Mouse (Mus musculus) A20 (cell line): Measurements from ENCODE around the gene Tbxa2r.

Source experiments
- DNase-seq: peaks from one replicate; pipeline ENCODE4 v3.0.0-alpha.2; 2011; ENCODE audit warnings: low read depth, low spot score

The Tbxa2r gene

DNA sequence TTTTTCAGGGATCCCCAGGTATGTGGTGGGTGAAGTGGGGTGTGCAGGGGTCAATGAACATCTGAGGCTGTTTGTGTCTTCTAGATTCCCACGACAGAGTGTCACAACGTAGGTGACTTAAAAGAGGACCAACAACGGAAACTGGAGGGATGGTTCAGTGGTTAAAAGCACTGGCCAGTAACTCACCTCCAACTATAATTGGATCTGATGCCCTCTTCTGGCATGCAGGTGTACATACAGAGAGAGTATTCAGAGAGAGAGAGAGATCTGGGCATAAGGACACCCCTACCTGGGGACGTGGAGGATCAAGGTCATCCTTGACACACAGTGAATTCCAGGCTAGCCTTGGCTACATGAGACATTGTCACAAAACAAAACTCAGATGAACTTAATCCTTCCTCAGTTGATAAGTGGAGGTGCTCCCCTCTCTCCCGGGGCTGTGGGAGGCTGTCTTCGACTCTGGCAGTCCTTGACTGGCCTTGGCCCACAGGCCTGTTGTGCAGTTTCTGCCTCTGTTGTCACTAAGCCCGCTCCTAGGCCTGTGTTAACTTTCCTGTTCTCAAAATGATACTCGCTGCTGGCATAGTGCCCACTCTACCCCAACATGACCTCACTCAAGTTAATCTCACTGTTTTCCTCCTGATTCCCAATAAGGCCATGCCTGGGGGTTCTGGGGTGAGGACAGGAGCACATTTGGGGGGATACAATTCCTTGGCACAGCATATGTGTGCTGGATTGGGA lies 16.1 kb downstream of the Tbxa2r start:
- peak; percentile 69 for DNase-seq

DNA sequence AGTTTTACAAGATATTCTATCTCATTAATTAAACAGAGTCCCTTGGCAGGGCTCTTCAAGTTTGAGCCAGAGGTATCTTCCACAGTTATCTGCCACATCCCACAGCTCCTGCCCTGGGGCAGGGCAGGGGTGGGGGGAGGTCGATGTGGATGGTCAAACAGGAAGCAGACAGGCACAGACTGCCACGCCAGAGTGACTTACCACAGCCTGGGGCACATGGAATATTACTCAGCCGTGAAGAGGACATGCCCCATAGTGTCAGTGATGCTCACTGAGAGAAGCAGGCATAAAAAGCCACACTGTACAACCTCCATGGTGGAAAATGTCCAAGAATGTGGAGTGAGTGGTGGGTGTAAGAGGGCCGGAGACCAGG lies 16.6 kb downstream of the Tbxa2r start:
- no peak for DNase-seq

- no peak for DNase-seq
Measured at GRCm38 (mm10) chr10:81346453-81347067, 18.0 kb downstream of the Tbxa2r start.

GRCm38 (mm10) chr10:81349146-81349545 lies 20.6 kb downstream of the Tbxa2r start:
- peak; percentile 70 for DNase-seq

DNA sequence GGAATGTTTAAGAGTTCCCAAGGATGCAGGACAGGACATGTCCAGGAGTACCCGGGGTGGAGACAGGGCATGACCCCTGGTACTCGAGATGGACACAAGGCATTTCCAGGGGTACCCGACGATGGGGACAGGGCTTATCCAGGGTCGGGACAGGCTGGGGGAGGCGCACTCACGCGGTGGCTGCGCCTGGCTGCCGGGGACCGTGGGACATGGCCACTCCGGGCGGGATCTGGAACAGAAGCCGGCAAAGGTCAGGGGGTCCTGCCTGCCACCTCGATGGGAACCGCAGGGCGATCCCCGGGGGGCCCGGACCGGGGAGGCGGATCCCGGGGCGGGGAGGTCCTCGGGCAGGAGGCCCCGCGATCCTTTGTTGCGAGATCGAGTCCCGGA lies 21.4 kb downstream of the Tbxa2r start:
- DNase-seq = no peak

DNA sequence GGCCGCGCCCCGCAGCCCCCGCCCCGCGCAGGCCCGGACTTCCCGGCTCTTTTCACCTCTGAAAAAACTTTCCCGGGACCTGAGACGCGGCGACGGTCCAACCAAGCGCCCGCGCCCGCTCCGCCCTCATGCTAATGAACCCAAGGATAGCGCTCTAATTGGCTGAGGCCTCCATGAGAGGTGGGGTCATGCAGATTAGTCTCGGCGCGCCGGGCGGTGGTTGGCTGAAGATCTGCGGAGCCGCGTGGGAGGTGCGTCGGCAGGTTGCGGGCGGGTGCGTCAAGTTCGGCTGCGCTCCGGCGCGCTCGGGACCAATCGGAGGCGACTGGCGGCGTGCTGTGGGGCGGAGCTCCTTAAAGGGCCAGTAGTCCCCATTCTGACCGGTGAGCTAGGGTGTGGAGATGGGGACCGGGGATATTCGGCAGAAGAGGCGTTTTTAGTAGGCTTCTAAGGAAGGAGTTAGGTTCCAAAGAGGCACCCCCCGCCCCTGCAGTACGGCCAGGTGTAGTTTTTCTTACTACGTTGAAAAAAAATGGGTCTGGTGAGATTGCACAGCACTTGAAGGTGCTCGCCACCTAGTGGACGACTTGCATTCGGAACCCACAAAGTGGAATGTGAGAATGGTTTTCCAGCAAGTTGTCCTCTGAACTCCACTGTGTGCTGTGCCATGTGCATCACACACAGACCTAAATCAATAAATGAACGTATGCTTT lies 22.0 kb downstream of the Tbxa2r start, which contains the start of gene Hmg20b:
Hmg20b (minus strand) TSS at position 130 of the 713 bp plus-strand sequence.
- DNase-seq = peak; percentile 100

GRCm38 (mm10) chr10:81351678-81352291 lies 23.3 kb downstream of the Tbxa2r start:
- DNase-seq = peak; percentile 89

DNA sequence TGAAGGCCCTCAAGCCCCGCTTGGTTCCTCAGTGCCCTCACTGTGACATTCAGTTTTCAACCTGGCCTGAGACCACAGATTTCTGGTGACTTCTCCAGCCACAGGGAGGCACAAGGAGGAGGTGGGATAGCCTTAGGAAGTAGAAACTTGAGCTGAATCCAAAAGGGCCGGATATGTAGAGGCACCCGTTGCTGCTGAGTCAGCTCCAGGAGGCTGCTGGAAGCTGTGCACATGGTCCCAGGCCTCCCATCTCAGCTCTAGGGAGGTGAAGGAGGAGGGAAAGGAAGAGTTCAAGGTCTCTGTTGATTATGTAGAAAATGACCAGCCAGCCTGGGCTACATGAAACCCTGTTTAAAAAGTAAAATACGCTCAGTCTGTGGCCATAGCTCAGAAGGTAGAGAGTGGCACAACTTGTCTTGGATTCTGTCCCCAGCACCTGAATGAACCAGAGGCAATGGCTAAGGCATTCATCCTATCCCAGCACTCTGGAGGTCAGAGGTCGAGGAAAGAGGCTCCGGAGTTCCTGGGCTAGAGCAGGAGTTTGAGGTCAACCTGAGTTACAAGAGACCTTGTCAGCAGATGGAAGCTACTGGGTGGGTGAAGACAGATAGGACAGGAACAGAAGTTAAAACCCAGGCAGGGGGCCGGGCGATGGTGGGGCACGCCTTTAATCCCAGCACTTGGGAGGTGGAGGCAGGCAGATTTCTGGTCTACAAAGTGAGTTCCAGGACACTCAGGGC lies 26.4 kb downstream of the Tbxa2r start:
- DNase-seq = no peak

GRCm38 (mm10) chr10:81355533-81355932 lies 27.0 kb downstream of the Tbxa2r start:
- no peak for DNase-seq

DNA sequence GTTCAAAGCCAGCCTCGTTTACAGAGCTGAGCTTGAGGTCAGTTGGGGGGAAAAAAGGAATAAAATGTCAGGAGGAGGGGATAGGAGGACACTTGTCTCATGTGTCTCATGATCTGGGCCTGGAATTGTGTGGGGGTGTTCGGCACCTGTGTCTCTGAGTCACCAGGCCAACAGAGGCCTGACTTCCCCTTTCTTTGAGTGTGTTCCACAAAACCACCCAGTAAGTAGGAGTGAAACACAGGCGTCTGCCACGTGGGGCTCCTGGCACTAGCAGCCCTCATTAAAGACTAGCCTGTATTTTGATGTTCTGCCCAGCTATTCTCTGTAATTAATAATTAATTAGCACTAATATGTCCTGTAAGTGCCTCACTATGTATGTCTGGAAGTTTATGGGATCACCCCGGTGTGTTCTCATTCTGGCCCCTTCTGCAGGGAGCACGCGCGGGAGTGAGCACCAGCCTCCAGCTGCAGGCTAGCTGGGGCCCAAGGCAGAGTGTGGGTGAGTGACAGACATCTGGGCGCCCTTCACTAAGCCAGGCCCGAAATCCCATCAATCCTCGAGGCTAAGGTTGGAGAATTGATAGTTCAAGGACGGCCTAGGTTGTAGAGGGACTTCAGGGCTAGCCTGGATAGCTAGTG lies 27.9 kb downstream of the Tbxa2r start:
- peak; percentile 87 for DNase-seq

DNA sequence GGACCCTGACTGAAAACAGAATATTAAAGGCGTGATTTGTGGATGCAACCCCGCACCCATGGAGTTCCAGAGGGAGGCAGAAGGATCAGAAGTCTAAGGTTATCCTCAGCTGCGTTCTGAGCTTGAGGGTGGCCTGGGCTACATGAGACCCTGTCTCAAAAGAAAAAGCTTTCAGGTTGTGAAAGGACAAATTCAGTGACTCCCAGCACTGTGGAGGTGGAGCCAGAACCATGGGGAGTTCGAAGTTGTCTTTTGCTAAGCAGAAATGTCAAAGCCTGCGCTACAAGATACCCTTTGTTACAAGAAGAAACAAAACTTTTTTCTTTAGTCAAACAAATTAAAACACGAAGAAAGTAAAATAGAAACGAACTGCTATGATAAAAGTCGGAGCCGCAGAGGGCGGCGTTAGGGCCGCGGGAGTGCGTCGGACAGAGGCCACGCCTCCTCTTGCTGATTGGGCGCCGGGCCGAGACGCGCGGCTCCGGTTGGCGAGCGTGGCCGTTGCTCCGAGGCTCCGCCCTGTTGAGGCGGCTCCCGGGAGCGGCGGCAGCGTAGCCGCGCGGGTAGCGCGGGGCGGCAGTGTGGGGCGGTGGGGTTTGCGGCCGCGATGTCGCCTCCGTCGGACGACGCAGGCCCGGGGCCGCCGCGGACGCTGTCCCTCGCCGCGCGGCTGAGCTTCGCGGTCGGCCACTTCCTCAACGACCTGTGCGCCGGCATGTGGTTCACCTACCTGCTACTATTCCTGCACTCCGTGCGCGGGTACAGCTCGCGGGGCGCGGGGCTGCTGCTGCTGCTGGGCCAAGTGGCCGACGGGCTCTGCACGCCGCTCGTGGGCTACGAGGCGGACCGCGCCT lies 28.7 kb downstream of the Tbxa2r start, which contains the start of gene Mfsd12:
Mfsd12 (plus strand) TSS at position 501 of the 854 bp plus-strand sequence.
- DNase-seq = peak; percentile 95

GRCm38 (mm10) chr10:81358209-81358608 lies 29.7 kb downstream of the Tbxa2r start:
- DNase-seq = no peak

GRCm38 (mm10) chr10:81358841-81359240 lies 30.3 kb downstream of the Tbxa2r start:
- no peak for DNase-seq

GRCm38 (mm10) chr10:81360721-81361120 lies 32.2 kb downstream of the Tbxa2r start:
- DNase-seq = no peak

DNA sequence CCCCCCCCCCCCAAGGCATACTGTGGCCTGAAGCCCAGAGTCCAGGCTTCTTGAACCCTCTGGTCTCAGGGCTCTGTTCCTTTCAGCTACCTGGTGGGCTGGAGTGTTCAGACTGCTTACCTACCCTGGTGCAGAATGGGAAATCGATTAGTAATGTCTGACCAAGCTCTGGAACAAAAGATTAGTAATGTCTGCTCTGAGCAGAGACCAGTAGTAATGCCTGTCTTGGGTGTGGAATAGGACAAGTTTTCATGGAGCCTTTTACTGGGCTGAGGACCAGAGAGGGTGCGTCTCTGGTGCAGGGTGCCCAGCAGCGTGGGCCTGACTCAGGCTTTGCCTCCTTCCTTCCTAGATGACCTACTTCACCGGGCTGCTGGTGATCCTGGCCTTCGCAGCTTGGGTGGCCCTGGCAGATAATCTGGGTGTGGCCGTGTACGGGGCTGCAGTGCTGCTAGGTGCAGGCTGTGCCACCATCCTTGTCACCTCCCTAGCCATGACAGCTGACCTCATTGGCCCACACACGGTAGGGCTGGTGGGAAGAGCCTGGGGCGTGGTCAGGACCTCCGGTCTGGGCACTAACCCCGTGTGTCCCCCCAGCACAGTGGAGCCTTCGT lies 33.9 kb downstream of the Tbxa2r start:
- no peak for DNase-seq

- DNase-seq = no peak
Measured at GRCm38 (mm10) chr10:81363436-81364346, 35.2 kb downstream of the Tbxa2r start.

DNA sequence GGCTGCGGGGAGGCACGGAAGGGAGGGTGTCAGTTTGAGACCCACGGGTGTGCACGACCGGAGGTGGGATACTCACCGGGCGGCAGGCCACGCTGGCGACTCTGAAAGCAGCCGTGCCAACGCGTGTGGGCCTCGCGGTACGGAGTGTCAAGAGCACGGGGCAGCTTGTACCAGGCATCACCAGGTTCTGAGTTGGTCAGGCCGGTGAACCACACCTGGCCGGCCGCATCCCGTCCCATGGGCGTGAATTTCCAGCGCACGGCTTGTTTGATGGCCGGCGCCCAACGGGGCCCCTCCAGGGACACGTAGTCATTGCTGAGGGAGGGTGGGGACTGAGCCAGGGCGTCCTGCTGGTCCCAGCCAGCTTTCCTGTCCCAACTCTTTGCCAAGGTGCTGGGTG lies 36.1 kb downstream of the Tbxa2r start:
- DNase-seq = no peak

GRCm38 (mm10) chr10:81365073-81365472 lies 36.5 kb downstream of the Tbxa2r start:
- no peak for DNase-seq
